Mouse (Mus musculus): ENCODE data around the gene 1810013L24Rik.

Gene 1810013L24Rik

DNA sequence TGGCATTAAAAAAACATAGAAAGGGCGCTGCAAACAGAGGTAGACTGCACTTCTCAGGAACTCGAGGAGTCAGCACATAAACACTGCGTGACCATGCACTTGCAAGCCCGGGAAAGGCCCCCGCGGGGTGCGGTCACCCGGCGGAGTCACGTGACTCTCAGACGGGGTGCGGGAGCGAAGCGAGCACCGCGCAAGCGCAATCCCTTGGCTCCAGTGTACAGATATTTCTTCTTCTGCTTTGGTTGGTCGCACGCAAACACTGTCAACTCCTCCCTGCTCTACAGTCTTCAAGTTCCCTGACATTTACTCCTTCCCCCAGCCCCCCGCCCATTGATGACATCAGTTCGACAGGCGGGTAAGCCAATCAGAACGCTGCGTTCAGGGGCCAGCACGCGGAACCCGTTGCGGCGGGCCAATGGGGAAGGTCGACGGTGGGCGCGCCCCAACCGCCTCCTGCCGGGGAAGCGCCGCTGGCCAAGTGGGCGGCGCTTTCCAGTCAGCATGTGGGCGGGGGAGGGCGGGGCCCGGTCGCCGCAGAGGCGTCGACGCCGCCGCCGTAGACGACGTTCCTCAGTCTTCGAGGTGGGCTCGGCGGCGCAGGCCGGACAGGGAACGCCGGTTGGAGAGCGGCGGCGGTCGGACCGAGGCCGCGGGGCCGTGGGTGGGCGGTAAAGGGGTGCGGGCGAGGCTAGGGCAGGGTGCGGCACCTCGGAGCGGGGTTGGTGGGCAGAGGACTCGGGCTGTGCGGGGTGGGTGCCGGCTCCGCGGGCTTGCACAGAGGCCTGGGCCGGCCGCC is at the start of gene 1810013L24Rik:
1810013L24Rik (plus strand) TSS at position 537 of the 796 bp plus-strand sequence.
- DNase-seq (ENCODE audit: extremely low read depth, low read depth): peak; percentile 99

DNA sequence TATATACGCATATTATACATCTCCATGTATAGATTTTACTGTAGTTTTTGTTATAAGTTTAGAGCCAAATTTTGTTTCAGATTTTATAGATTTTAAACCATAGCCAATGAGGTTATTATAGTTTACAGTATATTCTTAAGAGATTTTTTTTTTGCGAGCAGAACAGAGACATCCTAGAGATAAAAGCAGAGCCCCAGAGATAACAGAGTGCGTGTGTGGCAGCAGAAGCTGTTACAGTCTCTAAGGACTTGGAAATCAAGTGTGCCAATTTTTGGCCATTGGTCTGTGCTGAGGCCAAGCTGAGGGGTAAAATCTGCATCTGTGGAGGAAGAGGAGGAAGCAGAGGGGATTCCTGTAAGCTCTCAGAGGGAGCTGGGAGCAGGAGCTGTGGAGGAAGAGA is 49.7 kb upstream of the 1810013L24Rik start:
- DNase-seq (ENCODE audit: extremely low read depth, low read depth): no peak

DNA sequence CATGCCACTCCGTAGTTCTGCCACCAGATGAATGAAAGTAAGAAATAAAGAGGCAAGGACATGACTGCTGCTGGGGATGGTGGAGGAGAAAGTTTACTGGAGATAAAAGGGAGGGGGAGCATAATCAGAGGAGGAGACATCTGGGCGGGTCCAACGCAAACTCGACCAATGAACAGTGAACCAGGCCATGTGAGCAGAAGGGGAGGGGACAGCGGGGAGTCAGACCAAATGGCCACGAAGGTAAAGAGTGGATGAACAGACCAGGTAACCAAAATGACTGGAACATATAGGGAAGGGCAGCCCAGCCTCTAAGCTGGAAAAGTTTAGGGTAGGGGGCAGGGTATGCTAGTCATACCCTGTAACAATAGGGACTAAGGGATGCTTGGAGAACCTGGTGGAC is 48.7 kb upstream of the 1810013L24Rik start:
- peak; percentile 63 for DNase-seq (ENCODE audit: extremely low read depth, low read depth)

DNA sequence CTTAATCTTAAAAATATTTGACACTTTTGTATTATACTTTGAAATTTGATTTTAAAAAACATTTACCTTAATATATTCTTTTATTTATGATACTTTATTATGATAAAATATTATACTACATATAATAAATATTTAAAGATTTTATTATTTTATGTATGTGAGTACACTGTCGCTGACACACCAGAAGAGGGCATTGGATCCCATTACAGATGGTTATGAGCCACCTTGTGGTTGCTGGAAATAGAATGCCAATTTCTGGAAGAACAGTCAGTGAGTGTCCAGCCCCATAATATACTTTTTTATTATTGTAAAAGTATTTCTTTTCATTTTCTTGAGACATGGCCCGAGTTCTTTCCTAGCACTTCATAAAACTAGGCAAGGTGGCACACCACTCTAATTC is 48.2 kb upstream of the 1810013L24Rik start:
- no peak for DNase-seq (ENCODE audit: extremely low read depth, low read depth)

DNA sequence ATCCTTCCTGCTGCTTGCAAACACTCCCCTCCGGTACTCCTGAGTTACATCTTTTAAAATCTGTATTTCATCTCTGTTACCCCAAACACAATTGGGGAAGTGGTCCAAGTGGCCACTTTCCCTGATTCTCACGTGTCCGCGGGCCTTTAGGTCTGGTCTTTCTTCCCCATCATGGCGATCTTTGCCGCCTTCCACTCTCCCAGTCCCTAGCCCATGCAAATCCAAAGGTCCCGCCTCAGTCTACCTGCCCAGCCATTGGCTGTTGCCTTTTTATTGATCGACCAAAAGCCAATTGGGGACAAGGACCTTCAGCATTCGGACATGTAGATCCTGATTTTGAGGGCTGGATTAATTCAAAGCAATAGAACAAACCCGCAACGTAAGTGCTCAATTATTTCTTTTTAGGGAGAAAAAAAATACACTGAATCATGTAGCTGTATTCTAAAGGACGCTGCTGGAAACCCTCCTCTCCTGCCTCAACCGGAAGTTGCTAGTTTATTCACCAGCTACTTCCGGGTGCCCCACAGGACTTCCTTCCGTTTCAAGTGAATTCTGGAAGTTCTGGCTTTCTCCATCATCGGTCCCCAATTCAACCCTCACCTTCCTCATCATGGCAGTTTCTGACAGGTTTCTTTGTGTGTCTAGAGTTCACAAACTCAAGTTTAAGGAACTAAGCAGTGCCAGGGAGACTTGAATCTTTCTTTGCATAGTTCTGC is 46.5 kb upstream of the 1810013L24Rik start:
- no peak for DNase-seq (ENCODE audit: extremely low read depth, low read depth)

DNA sequence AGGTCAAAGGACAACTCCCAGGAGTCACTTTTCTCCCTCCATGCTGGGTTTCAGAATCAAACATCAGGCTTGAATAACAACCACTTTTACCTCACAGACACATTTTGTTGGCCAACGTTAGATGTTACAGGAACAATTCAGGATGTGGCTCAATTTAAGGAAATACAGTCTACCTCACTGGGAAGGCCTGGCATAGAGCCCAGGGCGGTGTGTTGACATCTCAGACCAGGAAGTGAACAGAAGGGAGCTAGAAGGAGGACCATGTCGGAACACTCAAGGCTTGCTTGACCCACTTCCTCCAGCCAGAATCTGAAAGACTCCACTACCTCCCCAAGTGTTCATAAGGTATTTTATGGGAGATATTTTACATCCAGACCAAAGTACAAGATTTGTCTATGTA is 45.1 kb upstream of the 1810013L24Rik start:
- DNase-seq (ENCODE audit: extremely low read depth, low read depth): no peak

DNA sequence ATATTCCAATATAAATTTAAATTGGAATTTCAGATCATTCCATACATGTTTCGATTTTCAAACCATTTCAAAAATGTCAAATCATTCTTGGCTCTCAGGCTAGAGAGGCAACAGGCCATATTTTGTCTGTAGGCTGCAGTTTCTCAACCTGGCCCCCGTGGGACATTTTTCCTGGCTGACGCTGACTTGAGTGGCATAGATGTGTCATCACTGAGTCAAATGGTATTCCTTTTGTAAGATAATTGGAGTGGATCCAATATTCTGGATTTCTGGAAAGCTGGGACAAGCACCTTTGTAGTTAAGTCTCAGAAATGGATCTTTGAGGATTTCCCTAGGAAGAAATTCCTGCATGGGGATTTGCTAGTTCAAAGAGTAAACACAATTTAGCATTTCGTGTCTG is 39.0 kb upstream of the 1810013L24Rik start:
- no peak for DNase-seq (ENCODE audit: extremely low read depth, low read depth)

DNA sequence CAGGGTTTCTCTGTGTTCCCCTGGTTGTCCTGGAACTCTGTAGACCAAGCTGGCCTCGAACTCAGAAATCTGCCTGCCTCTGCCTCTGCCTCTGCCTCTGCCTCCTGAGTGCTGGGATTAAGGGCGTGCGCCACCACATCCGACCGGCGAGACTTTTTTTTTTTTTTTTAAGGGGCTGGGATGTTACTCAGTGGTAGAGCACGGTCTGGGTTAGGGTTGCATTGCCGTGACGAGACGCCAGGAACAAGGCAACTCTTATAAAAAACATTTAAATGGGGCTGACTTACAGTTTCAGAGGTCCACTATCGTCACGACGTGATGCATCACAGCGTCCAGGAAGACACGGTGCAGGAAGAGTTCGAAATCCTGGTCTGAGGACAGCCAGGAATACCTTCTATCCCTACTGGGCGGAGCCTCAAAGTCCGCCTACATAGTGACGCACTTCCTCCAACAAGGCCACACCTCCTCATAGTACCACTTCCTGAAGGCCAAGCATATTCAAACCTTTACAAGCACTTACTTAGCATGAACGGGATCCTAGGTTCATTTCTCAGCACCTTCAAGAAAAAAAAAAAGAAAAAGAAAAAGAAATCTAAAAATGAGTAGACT is 37.8 kb upstream of the 1810013L24Rik start, which contains the start of gene Usp7:
Usp7 (minus strand) TSS at position 360 of the 609 bp plus-strand sequence.
- no peak for DNase-seq (ENCODE audit: extremely low read depth, low read depth)

DNA sequence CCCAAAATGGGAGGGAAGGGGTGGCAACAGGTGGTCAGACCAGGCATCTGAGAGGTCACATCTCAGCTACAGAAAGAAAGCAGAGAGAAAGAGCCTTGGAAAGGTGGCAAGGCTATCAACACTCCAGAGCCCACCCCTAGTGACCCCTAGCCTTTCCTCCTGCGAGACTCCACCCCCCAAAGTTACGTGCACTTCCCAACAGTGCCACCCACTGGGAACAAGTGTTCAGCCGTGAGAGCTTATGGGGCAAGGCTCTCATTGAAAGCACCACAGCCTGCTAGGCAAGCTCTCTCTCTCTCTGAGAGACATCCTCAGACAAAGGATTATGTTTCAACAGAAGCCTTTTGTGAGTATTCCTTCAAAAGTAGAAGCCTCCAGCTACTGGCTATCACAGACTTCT is 34.9 kb upstream of the 1810013L24Rik start:
- DNase-seq (ENCODE audit: extremely low read depth, low read depth): no peak

DNA sequence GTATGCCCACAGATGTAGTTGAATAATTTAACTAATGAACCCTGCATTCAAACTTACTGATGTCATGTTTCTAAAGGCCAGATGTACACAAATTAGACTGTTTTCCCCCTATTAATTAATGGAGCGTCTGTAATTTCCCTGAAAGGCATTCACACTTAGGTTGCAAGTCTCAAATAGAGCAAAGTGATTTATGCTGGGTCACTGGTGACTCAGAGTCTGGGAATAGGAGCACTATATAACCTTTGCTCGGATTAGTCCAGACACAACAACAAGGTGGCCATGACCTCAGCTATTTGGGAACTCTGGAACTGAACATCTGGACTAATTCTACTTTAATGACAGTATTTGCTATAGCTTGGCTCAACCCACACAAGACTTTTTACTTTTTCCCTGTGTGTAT is 34.0 kb upstream of the 1810013L24Rik start:
- DNase-seq (ENCODE audit: extremely low read depth, low read depth): no peak

DNA sequence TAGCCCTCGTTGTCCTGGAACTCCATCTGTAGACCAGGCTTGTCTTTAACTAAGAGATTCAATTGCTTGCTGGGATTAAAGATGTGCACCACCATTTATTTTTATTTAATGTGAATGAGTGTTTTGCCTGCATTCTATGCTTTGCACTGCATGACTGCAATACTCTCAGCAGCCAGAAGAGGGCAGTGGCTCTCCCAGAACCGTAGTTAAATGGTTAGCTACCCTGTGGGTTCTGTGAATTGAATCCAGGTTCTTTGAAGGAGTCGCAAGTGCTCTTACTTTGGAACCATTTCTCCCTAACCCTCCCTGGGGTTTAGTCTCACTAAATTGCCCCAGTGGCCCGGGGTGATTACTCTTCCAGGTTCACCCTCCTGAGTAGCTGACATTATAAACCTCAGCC is 23.2 kb upstream of the 1810013L24Rik start:
- DNase-seq (ENCODE audit: extremely low read depth, low read depth): peak; percentile 53

DNA sequence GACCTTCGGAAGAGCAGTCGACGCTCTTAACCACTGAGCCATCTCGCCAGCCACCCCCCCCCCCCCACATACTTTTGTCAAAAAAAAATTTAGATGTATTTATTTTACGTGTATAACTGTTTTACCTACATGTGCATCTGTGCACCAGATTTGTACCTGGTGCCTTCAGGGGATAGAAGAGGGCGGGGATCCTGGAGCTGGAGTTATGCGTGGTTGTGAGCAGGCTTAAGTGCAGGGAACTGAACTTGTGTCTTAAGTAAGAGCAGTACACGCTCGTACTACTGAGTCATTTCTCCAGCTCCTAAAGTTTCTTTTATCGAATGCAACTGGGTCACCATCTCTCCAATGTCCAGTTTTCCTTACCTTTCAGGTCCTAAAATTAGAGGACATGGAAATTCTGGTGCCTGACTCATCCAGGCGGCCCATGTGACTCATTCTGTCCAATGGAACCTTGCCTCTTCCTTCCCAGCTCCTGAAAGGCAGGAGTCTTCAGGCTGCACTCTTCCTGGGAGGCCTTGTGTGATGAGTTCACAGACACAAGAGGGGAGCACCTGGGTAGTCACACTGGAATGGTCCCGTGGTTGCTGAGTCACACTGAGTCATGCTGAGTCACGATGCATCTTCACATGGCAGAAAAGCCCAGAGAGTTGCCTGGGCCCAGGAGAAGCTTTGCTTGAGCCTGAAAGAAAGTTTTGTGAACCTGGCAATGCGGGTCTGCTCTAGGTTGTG is 19.3 kb upstream of the 1810013L24Rik start:
- peak; percentile 58 for DNase-seq (ENCODE audit: extremely low read depth, low read depth)

DNA sequence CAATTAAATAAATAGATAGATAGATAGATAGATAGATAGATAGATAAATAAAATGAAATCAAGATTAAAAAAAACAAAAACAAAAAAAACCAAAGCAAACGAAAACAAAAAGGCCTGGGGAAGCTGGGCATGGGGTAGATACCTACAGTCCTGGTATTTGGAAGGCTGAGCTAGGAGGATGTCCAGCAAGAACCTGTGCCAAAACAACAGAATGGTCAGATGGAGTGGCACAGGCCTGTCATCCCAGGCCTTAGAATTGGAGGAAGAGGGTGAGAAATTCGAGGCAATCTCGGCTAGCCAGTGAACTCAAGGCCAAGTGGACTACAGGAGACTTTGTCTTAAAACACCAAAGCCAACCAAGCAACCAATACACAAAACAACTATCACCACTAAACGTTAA is 12.0 kb upstream of the 1810013L24Rik start:
- DNase-seq (ENCODE audit: extremely low read depth, low read depth): no peak

DNA sequence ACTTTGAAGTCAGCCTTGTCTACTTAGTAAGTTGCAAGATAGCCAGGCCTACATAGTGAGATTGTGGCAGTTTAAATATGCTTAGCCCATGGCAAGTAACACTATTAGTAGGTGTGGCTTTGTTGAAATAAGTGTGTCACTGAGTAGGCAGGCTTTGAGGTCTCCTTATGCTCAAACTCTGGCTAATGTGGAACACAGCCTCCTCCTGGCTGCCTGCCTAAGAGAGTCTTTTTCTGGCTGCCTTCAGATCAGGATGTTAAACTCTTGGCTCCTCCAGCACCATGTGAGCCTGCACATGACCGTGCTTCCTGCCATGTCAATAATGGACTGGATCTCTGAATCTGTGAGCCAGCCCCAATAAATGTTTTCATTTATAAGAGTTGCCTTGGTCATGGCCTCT is 8.5 kb upstream of the 1810013L24Rik start:
- DNase-seq (ENCODE audit: extremely low read depth, low read depth): no peak

DNA sequence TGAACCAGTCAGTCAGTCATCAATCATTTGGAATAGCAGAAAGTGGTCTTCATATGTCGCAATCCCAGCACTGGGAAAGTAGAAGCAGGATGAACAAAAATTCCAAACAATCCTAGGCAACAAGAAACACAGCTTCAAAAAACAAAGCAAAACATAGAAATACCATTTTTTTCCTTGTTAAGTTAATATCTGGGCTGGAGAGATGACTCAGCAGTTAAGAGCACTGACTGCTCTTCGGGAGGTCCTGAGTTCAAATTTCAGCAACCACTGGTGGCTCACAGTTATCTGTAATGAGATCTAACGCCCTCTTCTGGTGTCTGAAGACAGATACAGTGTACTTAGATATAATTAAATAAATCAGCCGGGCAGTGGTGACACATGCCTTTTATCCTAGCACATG is 7.3 kb upstream of the 1810013L24Rik start:
- no peak for DNase-seq (ENCODE audit: extremely low read depth, low read depth)

DNA sequence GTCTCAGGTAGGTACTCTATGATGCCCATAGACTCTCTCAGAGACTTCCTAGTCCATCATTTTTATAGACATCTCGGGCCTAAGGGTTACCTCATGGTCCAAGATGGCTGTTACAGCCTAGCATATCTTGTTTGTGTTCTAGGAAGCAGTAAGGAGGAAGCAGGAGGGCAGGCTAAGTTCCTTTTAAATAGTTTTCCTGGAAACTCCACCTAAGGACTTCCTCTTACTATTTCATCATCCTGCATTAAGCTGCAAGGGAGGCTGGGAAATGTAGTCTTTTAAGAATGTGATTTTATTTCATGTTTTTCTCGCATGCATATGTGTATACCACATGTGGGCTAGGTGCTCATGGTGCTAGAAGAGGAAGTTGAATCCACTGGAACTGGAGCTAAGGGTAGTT is 6.2 kb upstream of the 1810013L24Rik start:
- DNase-seq (ENCODE audit: extremely low read depth, low read depth): peak; percentile 98

DNA sequence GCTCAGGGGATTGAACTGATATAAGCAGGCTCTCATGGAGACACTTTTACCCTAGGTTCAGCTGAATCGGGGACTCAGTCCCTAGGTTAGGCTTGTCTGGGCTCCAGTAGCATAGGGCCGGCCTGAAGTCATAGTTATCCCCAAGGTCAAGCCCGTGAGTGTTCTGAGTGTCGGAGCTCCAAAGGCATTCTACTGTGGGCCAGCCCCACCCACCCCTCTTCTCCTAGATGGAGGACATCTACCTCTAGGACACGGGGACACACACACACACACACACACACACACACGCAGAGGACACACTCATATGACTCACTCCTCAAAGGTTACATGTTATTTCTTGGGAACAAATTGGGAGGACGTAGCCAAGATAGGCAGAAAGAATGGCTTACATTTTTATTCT is 2.5 kb upstream of the 1810013L24Rik start:
- DNase-seq (ENCODE audit: extremely low read depth, low read depth): no peak

DNA sequence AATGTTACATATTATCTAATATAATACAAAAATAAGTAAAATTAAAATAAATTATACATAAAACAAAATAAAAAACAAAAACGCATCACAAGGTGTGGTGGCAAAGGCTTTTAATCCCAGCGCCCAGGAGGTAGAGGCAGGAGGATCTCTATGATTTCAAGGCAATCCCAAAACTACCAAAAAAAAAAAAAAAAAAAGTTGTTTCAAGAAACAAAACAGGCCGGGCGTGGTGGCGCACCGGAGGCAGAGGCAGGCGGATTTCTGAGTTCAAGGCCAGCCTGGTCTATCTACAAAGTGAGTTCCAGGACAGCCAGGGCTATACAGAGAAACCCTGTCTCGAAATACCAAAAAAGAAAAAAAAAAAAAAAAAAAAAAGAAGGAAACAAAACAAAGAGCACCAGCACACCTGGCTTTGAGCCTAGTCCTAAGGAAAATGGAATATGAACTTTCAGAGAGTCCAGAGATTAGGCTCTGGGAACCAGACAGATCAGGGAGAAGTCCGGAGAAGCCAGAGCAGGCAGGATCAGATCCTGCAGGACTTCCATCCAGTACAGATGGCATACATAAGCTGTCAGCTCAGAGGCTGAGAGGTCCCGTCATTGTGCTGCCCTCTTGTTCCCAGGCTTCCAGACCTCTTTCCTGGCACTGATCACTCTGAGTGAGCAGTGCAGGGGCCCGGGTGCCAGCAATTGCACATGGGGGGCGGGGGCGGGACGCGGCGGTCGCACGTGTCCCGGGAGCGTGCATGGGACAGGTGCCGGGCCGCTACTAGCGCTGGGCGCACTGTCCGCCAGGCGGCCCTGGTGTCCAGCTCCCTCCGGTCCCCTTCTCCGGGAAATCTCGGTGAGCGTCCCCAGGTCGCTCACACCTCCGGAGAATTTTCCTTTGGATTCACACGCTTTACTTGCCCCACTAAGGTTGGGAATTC is 1.0 kb upstream of the 1810013L24Rik start:
- DNase-seq (ENCODE audit: extremely low read depth, low read depth): no peak

DNA sequence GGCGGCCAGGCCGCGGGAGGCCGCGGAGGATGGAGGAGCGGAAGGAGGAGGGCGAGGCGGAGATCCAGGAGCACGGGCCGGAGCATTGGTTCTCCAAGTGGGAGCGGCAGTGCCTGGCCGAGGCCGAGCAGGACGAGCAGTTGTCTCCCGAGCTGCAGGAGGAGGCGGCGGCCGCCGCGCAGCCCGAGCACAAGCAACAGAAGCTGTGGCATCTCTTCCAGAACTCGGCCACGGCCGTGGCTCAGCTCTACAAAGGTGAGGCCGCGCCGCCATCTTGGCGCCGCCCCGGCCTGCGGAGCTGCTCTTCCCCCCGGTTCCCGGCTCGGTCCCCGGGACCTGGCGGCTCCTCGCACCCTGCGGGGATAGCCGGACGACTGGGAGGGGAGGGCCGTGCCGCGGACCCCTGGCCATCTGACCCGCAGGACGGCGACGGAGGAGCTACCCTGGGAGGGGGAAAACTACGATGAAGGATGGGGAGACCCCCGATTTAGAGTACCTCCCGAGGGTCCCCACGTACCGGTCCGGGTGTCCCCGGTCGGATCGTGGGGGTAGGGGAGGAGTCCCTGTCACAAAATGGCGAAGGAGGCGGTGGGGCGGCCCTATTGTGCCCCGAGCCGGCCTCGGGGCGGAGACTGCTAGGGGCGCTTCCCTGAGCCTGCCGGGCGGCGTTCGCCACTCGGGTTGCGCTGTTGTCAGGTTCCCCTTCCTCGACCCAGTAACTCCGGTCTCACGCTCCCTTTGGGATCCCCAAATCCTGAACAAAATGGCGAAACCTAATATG is 721 bp downstream of the 1810013L24Rik start:
- DNase-seq (ENCODE audit: extremely low read depth, low read depth): no peak

DNA sequence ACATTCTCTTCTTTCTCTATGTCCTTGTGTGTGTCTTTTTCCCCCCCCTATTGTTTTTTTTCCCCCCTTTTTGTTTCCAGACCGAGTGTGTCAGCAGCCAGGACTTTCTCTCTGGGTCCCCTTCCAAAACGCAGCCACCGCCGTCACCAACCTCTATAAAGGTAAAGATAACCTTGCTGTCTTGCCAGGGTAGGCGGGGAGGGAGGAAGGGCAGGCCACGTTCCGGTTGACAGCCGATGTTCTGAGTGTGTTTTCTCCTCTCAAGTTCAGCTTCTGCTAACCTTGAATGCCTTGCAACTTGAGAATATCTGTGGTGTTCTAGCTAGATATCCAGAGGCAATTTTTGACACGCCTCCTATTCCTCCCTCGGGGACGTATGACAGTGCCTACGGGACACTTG is 1.3 kb downstream of the 1810013L24Rik start:
- no peak for DNase-seq (ENCODE audit: extremely low read depth, low read depth)
